Mouse (Mus musculus): ENCODE measurements around the gene Rhox2a. TPM values are rescaled to one million over a fixed set of nuclear protein-coding genes. Genes with fewer than 3 reads are reported as not detected.
"Not testable (repeated sequence)": the region's sequence is repeated elsewhere in the genome, so short reads cannot be mapped to it uniquely, and the experiment has no call there.

The Rhox2a gene
- total RNA-seq (2021) = not detected
- long read RNA-seq = 0 reads

DNA sequence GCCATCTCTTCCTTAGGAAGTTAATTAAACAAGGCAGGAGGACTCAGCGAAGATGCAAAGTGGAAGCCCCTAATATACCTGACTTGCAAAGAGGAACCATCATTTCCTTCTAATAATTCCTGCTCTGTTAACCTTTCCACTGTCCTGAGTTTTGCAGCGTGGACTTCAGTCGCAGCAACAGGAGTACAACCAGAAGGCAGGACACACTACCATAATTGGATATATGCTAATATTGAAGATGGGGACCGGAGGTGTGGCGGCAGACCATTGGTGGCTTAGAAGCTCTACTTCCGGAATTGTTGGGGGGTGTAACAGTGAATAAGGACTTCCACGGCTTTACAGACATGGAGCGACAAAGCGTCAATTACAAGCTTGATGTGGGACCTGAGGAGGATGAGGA, at the start of gene Rhox2a:
Gene Rhox2a (plus strand): TSS at position 301 of the 400 bp plus-strand sequence.
- not testable (repeated sequence) for DNase-seq (ENCODE audit: low spot score in 2 of 2)

- no peak for DNase-seq (ENCODE audit: low spot score in 2 of 2)
Measured at GRCm38 (mm10) chrX:37198676-37199075, 46.1 kb upstream of the Rhox2a start.

GRCm38 (mm10) chrX:37210941-37211340, 33.8 kb upstream of the Rhox2a start, which contains the start of gene Gm9:
Gene Gm9 (minus strand): TSS chrX:37211041.
- DNase-seq (ENCODE audit: low spot score in 2 of 2) = no peak

DNA sequence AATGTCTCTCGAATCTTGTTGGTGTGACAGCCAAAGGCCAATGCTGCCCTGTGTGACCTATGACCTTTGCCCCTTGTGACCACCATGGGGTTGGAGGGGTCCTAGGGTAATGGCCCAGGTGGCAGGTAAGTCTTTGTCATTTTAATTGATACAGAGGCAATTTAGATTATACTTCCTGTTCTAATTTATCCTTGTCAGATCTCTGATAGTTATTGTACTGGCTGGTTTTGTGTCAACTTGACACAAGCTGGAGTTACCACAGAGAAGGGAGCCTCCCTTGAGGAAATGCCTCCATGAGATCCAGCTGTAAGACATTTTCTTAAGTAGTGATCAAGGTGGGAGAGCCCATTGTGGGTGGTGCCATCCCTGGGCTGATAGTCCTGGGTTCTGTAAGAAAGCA, 22.6 kb upstream of the Rhox2a start, which contains the start of gene Rhox1:
Gene Rhox1 (minus strand): TSS at position 101 of the 400 bp plus-strand sequence.
- DNase-seq (ENCODE audit: low spot score in 2 of 2) = not testable (repeated sequence)

GRCm38 (mm10) chrX:37249619-37250018, 4.8 kb downstream of the Rhox2a start, which contains the start of gene Rhox3a:
Gene Rhox3a (plus strand): TSS chrX:37249919.
- DNase-seq (ENCODE audit: low spot score in 2 of 2) = not testable (repeated sequence)

- DNase-seq (ENCODE audit: low spot score in 2 of 2) = not testable (repeated sequence)
Measured at GRCm38 (mm10) chrX:37265038-37265437, 20.3 kb downstream of the Rhox2a start, which contains the start of gene Rhox4a. Gene Rhox4a (plus strand): TSS chrX:37265338.

Other genes starting within 250 kb of the Rhox2a start
- gene Sowahd, start 196.1 kb upstream of the Rhox2a start, total RNA-seq (2021) = not detected
- 100 to 1,000 TPM; 252 to 254 TPM for gene Rpl39, start 159.6 kb upstream of the Rhox2a start, total RNA-seq (2021)
- 10 to 100 TPM; 18.4 to 18.9 TPM for gene Upf3b, start 134.7 kb upstream of the Rhox2a start, total RNA-seq (2021)
- gene Nkap, start 118.2 kb upstream of the Rhox2a start, total RNA-seq (2021) = 10 to 100 TPM; 12.5 to 14.8 TPM
- gene Akap14, start 76.1 kb upstream of the Rhox2a start, total RNA-seq (2021) = under 1 TPM; 0.30 TPM
- 100 to 1,000 TPM; 209 to 223 TPM for gene Ndufa1, start 53.8 kb upstream of the Rhox2a start, total RNA-seq (2021)
- 1 to 10 TPM; 7.3 to 8.4 TPM for gene Rnf113a1, start 53.7 kb upstream of the Rhox2a start, total RNA-seq (2021)
- not detected for gene Gm9, start 33.9 kb upstream of the Rhox2a start, total RNA-seq (2021)
- gene Rhox1, start 22.7 kb upstream of the Rhox2a start, total RNA-seq (2021) = not detected
- gene Rhox3a, start 4.9 kb downstream of the Rhox2a start, total RNA-seq (2021) = not detected
- gene Rhox4a, start 20.4 kb downstream of the Rhox2a start, total RNA-seq (2021) = not detected
- gene Rhox3a2, start 135.1 kb downstream of the Rhox2a start, total RNA-seq (2021) = not detected
- gene Rhox4a2, start 145.9 kb downstream of the Rhox2a start, total RNA-seq (2021) = not detected
- gene Rhox2b, start 167.1 kb downstream of the Rhox2a start, total RNA-seq (2021) = not detected
- gene Rhox4b, start 187.5 kb downstream of the Rhox2a start, total RNA-seq (2021) = not detected
- gene Rhox2c, start 208.7 kb downstream of the Rhox2a start, total RNA-seq (2021) = not detected
- not detected for gene Rhox3c, start 213.6 kb downstream of the Rhox2a start, total RNA-seq (2021)
- gene Rhox4c, start 235.4 kb downstream of the Rhox2a start, total RNA-seq (2021) = not detected
- gene Rhox2d, start 248.5 kb downstream of the Rhox2a start, total RNA-seq (2021) = not detected

All from layer of hippocampus, adult 18-20 months (tissue).